Mouse (Mus musculus) MEL (cell line): ENCODE measurements around the gene Igf2bp3.

Experiments used
- CTCF ChIP-seq, 3 experiments: IDR thresholded peaks in 2 of 3; conservative IDR thresholded peaks in 1 of 3; 2 replicates each; pipeline ENCODE4 v1.5.1; 2011 to 2012; ENCODE audit warnings: low read length in 3 of 3, low read depth in 2 of 3, mild to moderate bottlenecking in 2 of 3, improper control_type of control experiment in 1 of 3, inconsistent platforms in 1 of 3, mixed read lengths in 1 of 3, moderate library complexity in 1 of 3; ENCODE audit not compliant: control insufficient read depth in 1 of 3, insufficient read depth in 1 of 3, poor library complexity in 1 of 3, severe bottlenecking in 1 of 3
- ELF1 ChIP-seq: IDR thresholded peaks from 2 replicates; pipeline ENCODE4 v1.6.1; 2014; ENCODE audit warnings: low read depth, mild to moderate bottlenecking, inconsistent platforms, low read length, improper control_type of control experiment, moderate library complexity
- POLR2A ChIP-seq, 2 experiments: IDR thresholded peaks; 2 replicates each; pipeline ENCODE4 v1.6.1; 2011 to 2012; ENCODE audit warnings: low read length in 2 of 2, mild to moderate bottlenecking in 2 of 2, control low read depth in 1 of 2, improper control_type of control experiment in 1 of 2, low read depth in 1 of 2, moderate library complexity in 1 of 2; ENCODE audit not compliant: control insufficient read depth in 1 of 2, insufficient read depth in 1 of 2, poor library complexity in 1 of 2

- TF ChIP-seq CTCF (IDR thresholded peaks at IDR 0.05 in 2 of 3, conservative IDR thresholded peaks at IDR 0.05 in 1 of 3; ENCODE audit: control insufficient read depth in 1 of 3, insufficient read depth in 1 of 3, low read depth in 2 of 3, low read length in 3 of 3, poor library complexity in 1 of 3, severe bottlenecking in 1 of 3) = no peak
- no peak for TF ChIP-seq POLR2A (IDR thresholded peaks at IDR 0.05; ENCODE audit: control insufficient read depth in 1 of 2, insufficient read depth in 1 of 2, low read depth in 1 of 2, low read length in 2 of 2, poor library complexity in 1 of 2)
- no peak for TF ChIP-seq ELF1
Measured at GRCm38 (mm10) chr6:49046502-49046901, 168.3 kb downstream of the Igf2bp3 start.
